Mouse (Mus musculus): ENCODE results near the gene St3gal3.

DNA sequence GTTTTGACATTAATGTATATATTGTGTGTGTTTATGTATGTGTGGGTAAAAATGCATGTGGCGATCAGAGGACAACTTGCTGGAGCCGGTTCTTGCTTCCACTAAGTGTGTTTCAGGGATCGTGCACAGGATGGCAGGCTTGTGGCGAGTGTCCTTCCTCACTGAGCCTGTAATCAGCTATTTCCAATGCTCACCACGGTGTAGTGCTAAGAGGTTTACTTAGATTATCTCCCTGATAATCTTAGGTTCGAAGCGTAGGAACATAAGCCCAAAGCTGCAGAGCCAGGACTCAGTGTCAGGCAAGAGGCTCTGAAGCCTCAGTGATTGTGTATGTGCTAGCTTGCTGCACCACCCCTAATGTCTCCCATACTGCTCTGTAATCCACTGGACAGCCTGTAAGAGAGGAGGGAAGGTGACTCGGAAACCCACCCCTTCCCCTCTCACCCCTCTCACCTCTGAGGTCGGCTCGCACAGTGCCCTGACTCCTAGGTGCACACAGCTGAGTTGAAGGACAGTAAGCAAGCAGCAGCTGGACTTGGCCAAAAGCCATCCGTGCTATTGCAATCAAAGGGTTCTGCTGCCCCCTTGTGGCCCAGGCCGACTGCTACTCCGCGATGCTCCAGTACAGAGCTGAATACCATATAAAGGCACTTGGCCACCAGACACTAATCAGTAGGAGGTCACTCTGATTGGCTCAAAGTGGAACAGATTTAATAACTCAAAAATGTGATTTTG lies 51.3 kb downstream of the St3gal3 start:
- TF ChIP-seq CTCF (IDR thresholded peaks at IDR 0.05) = peak; percentile 97
- no peak for TF ChIP-seq POLR2A (IDR thresholded peaks at IDR 0.05; ENCODE audit: insufficient read depth, low read depth, low read length)
- TF ChIP-seq EP300 (IDR thresholded peaks at IDR 0.05; ENCODE audit: insufficient read depth, low read depth, low read length) = peak; percentile 99
